Mouse (Mus musculus) telencephalon, adult 2 months (tissue): Measurements from ENCODE around the gene Gli2.

Experiments used
- DNase-seq: peaks from one replicate; pipeline ENCODE4 v3.0.0-alpha.2; 2011; ENCODE audit warnings: low read depth, low spot score

Gene Gli2

DNA sequence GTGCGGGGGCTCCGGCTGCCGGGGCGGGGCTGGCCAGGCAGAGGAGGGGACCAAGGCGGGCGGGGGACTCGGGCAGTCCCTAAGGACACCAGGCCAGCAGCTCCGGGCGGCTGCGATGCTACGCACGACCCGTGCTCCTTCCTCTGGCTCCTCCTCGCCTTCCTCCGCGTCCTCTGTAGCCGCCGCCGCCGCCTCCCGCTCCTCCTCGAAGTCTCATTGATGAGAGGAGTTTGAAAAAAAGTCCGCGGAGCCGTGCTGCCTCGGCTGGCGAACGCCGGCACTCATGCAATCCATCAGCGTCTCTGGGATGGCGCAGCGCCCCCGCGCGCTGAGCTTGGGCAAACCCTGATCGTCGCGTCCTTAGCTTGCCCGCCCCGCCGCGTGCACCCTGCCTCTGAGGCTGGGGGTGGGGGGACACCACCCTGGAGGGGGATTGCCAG, at the start of gene Gli2:
Gene Gli2, minus strand, starts transcription at position 218 of the 440 bp plus-strand sequence.
- peak; percentile 22 for DNase-seq

DNA sequence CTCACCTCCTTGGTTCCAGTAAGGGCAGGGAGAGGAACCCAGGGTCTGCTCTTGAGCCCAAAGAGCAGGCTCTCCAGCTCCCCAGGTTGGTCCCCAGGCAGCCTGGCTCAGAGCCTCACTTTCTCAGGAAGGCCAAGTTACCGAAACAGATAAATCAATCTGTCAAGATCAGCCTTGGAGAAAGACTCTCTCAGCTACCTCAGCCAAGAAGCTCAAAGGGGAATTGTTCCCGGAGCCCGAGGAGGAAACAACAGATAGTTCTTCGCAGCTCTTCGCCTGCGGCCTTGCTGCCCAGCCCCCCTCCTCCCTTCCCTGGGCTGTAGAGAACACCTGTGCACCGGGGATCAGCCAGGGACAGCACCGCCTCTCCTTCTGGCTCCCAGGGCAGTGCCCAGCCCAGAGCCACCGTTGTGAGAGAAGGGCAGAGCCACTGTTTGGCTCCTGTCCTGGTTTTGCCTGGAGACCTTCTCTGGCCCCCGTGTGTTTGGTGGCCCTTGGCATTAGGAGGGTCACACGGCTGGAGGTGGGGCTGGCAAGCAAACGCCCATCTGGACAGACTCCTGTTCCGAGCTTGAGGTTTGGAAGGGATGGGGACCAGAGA, 44.6 kb upstream of the Gli2 start:
- DNase-seq: no peak

DNA sequence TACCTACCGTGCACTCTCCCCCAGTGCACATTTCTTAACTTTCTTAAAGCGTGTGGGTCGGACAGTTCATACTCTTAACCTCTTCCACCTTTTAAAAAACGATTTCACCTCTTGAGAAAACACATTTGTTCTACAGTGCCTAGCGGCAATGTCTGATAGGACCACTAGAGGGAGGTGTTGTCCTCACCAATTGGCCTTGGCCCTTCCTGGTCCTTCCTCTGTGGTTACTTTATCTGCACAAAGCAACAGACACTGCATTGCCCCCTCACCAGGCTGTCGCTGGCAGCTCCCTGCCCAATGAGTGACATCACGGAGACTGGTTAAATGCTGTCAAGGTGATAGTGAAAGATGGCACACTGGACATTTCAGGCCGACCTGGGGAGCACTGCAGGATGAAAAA, 40.3 kb upstream of the Gli2 start:
- DNase-seq: peak; percentile 15

DNA sequence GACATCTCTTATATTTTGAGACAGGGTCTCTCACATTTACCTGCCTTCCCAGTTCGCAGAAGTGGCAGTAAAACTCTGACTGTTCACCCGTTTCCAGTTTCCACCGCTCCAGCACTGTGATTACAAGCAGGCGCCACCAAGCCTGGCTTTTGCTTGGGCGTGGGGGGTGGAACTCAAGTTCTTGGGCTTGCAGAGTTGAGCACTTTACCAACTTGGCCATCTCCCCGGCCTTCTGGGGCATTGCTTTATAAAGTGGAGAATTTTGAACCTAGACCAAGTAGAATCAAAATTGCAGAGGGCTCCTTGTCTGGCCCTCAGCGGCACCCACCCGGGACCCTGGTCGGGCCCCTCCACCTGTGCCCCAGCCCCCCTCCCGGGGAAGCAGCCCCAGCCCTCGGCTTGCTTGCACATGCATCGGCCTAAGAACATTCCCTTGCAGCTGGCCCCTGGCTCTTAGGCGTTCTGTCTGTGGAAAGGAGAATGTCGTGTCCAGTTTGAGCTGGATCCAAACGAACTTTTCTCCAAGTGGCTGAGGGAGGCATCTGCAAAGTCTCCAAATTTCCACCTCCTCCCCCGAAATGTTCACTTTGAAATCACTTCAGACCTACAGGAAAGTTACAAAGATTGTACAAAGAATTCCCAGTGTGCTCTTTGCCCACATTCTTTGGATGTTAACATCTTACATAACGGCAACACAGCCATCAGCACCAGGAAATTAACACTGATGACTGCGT, 36.6 kb upstream of the Gli2 start:
- no peak for DNase-seq

DNA sequence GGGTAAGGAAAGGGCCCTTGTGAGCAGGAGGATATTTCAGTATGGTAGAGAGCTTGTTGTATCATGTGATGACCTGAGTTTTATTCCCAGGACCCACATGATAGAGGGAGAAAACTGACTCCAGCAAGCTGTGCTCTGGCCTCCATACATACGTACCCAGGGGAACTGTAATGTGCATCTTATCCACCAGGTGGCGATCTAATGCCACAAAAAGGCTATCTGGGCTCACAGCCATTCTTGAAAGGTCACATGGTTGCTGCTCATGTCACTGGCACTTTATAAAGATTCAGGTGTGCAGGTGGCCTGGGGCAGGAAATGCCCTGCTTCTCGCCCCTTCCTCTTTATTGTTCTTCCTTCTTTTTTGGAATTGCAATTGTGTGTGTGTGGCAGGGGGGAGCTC, 34.1 kb upstream of the Gli2 start:
- peak; percentile 47 for DNase-seq

DNA sequence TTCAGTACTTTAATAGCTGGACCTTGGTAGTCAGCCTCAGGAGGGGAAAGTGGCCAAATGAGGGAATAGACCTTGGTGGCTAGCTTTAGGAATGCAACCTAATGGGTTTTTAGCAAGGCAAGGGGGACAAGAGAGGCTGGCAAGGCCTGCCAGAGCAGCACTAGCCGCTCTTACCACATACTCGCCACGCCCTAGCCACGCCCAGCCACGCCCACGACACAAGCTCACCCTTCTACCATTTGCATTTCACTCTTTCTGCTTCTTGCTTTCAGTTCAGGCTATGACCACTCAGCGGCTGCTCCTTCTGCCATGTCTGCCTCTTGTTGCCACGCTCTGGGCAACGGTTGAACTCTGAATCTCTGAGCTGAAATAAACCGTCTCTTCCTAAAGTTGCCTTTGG, 32.4 kb upstream of the Gli2 start:
- no peak for DNase-seq

DNA sequence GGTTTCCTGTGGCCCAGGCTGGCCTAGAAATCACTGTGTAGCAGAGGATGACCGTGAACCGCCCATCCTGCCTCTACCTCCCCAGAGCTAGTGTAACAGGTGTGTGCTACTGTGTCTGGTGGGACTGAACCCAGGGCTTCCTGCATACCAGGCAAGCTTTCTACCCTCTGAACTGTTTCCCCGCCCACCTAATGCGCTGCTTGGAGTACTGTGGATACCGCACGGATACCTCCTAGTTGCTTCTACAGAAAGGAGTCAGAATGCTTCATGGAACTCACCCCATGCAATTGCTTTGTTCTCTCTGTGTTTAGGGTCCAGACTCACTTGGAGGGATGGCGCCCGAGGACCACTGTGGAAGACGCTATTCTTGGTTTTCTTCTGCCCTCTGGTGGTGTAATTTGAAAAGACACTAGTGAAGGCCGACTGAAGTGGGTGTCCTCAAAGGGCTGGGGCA, 30.1 kb upstream of the Gli2 start:
- DNase-seq: peak; percentile 3

DNA sequence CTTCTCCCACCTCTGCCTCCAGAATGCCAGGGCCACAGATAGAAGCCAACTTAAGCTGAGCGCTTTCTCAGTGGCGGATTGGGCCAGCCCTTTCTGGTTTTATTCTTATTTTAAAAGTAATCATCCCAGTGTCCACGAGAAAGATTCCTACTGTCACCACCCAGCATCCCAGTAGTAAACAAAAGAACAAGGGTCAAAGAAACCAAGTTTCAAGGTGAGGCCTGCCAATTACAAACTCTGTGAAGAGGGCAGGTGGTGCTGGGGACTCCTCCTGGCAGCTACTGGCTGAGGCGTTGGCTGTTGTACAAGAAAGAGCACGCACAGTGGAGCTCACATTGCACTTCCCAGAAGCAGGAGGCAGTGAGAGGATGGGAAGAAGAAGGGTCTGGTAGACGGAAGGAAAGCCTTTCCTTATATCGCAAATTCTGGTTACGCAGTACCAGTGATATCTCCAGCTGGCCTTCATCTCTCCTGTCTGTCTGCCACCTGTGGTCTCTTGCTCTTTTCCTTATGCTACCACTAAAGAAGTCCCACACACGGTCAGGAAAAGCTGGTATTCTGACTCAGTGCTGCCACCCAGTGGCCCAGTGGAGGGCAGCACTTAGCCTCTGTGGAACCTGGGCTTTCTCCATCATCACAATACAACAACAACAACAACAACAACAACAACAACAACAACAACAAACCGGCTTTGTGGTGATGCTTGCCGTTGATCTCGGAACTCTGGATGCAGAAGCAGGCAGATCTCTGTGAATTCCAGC, 29.0 kb upstream of the Gli2 start:
- DNase-seq: peak; percentile 1

DNA sequence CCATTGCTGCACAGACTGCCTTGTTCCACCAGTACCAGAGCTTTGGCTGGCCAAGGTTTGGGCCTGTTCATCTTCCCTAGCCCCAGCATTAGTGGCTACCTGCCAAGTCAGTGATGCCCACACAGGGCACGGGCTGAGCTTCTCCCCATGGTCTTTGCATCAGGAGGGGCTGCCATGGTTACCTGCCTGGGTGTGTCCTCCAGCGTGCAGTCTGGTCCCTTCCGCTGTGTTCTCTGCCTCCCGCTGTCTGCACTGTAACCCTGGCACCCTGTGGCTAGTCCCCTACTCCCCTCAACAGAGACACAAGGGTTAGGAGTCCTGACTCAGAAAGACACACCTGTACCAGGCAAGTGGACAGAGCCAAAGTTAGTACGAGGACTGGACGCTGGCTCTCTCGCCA, 24.5 kb upstream of the Gli2 start:
- no peak for DNase-seq

DNA sequence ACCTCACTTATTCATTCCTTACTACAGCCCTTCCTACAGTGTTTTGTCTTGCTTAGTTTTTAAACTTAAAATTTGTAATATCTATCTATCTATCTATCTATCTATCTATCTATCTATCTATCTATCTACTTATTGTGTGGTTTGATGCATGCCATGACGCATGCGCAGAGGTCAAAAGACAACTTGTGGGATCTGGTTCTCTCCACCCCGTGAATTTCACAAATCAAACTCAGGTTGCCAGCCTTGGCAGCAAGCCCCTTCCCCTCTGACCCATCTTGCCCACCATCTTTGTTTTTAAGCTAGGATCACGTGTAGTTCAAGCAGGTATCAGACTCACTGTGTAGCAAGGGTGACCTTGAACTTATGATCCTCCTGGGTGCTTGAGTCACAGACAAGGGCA, 22.9 kb upstream of the Gli2 start:
- DNase-seq: no peak

DNA sequence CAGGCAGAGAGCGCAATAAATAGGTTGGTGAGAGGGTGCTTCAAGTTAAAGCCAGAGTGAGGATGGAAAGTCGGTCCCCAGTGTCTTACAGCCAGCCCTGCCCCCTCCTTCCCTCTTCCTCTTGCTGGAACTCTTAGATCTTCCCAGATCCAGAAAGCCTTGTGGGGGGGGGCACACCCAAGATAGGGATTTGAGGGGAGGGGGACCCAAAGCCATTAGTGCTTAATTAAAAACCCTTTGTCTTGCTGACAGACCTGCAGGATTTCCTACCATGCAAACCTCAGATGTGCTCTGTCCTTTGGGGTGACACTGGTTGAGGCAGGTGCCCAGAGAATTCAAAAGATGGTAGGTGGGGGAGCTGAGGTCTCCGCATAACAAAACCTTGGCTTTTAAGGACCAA, 22.5 kb upstream of the Gli2 start:
- DNase-seq: no peak

DNA sequence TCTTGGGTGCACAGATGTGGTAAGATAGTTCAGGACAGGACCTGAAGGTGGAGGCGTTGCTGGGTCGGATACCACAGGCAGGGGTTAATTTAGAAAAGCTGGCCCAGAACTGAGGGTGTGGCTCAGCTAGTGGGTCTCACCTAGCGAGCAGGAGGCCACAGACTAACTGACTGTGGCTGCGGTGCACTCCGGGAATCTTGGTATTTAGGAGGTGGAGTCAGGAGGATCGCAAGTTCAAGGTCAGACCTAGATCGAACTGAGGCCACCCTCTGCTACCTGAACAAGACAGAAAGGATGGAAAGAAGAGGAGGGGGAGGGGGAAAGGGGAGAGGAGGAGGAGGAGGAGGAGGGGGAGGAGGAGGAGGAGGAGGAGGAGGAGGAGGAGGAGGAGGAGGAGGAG, 22.1 kb upstream of the Gli2 start:
- DNase-seq: no peak

DNA sequence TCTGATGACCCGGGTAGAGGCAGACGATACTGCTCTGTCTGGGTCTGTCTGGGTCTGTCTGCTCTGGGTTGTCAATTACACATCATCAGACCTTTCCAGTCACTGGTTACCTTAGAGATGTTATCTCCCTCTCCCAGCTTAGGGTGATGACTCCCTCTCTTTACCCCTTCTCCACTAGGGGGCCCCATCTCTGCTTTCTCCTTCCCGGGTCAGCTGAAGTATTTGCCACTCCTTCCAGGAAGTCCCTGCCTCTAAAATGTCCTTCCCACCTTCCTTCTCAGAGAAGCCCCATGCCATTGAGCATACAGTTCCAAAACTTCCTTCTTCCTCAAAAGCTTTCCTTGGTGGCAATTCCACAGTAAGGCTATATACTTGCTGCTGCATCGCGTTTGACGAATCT, 21.5 kb upstream of the Gli2 start:
- DNase-seq: no peak

DNA sequence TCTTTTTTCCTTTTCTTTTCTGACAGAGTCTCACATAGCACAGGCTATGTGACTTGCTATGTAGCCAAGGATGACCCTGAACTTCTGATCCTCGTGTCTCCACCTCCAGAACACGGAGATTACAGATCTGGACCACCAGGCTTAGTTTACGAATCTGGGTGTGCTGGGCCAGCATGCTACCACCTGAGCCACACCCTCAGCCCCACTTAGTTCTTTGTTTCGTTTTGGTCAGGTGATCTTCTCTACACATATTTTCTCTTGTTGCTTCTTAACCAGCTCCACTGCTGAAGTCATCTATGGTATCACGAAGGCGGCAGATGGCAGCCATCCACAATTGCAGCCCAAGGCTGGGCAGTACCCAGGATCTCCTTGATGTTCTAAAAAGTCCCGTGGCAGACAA, 20.5 kb upstream of the Gli2 start:
- no peak for DNase-seq

DNA sequence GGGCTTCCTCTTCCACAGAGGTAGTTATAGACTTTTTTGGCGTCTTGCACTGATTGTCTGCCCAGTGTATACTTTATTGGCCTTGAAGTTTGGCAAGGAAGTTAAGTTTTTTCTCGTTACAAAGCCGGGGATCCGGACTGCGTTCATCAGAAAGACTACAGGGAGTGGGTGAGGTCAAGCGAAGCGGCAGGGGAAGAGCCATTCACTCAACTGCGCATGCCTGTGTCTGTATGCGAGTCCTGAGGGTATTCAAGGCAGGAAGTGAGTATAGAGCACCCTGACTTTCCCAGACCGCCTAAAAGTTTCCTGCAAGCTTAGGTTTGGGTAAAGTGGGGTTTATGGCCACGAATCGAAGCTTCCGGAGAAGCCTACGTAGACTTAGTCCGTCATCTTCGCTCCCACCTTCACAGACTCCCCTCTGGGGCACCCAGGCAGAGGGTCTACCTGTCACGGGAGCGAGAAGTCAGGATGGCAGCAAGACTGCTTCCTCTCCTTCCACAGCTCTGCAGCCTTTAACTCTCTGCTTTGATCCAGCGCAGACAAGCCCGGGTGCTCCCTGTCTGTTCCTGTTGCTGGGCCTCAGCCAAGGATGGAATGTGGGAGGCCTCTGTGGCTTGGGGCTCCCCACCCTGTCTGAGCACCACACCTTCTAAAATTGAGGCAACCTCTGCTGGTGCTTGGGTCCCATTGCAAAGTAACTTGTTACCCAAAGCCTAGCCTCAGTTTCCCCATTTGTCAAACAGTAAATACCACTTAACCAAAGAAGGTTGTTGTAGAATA, 11.7 kb upstream of the Gli2 start:
- DNase-seq: no peak

DNA sequence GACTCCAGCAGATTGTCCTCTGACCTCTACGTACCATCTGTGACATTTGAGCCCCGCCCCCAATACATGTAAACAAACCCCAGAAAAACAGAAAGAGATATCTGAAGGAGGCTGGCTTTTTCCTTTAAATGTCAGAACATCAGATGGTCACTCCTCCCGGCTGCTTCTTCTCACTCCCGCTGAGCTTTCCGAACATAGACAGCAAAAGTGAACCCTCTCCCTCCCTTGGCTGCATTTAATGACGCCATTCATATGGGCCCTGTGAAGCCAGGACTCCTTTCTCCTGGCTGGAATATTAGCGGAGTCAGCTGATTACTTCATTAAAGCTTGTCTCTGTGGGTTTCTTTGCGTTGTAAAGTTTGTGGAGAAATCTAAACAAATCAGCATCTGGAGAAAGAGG, 3.1 kb upstream of the Gli2 start:
- DNase-seq: no peak

DNA sequence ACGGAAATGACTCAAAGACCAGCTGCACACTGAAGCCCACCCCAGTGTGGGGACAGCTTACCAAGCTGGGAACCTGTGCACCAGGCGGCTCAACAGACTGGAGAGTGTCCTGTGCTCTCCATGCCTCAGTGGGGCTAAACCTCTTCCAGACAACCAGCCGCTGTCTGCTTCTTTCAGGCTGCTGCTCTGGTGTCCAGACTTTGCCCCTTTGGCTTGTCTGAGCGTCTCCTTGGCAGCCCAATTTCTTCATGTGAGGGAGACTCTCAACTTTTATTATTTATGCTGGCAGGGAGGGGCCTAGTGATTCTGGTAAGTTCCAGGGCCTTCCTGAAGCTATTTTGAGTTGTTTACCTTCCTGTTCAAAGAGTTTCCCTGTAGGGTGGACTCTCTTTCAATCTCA, 2.4 kb upstream of the Gli2 start:
- no peak for DNase-seq

DNA sequence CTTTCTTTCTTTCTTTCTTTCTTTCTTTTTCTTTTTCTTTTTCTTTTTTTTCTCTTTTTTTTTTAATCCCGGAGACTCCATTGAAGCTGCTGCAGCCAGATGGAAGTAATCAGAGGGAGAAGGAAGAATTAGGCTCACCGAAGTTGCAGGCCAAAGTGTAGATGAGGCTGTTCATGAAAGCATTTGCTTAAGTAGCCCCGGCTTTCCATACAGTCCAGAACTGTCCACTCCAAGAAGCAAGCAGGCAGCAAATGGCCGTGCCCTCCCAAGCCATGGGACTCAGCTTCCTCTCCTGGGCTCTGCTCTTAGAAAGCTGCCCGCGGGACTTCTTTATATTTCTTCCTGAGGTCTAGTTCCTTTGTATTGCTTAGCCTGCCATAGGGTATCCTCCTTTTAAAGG, 1.0 kb upstream of the Gli2 start:
- DNase-seq: no peak

DNA sequence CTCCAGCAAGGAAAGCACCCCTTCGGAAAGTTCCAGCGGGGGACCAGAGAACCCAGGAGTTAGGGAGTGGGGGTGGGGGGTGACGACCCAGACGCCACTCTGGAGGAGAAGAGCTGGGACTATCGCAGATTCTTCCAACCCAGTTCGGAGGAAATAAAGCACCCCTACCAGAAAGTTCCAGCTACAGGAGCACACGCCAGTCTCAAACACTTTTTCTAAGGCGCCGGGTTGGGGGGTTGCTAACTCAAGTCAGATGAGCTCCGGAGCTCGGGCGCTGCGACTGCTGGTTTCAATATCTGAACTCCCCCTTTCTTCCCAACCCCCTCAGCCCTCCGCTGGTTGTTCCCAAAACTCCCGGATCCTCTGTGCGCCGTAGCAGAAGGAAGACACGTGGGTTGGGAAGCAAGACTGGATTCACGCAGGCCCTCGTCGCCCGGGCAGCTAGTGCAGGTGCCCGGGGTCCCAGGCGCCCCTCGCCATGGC, 494 bp upstream of the Gli2 start:
- DNase-seq: no peak

DNA sequence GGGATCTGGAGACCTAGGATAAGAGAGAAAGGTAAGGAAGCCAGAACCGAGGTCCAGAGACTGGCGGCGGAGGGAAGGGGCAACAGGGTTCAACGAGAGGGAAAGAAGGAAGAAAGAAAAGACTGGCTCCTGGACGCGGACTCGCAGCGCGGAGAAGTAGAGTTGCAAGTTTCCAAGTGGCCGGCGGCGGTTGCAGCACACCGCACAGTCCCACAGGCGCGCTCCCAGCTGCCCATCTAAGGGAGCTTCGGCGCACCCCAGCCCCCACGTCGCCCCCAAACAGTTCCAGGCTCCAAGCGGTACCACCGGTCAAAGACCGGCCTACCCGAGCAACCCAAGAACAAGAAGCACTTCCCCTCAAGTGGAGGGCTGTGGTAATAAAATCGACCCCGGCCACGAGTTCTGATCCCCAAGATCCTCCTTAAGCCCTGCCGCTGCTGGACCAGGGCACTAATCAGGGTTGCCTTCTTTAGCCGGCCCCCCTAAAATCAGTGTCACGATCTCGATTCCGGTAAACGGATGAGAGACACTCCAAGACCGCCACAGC, 715 bp downstream of the Gli2 start:
- DNase-seq: no peak

DNA sequence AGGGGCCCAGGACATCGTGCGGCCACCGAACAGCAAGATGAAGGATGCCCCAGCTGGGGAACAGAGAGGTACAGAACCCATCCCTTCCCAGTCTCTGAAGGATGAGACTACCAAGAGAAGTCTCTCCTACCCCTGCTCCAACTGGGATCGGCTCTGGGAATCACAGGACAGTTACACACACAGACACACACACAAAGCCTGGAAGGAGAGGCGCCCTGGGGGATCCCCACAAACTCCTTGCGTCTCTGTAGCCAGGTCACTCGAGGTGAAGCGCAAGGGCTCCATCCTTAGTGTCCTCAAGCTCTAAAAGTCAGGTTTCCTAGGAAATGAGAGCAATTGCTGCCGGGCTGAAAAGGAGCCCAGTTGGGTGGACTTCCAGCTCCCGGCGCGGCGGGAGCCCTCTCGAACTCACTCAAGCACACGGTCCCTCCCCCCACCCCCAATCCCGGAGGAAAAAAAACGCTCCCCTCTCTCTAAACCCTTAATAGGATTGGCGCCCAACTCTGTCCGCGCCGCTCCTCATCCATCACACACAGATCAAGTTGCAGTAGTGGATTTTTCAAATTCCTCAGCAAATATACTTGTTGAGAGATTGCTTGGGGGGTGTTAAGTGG, 1.4 kb downstream of the Gli2 start:
- no peak for DNase-seq
